Mouse (Mus musculus): Measurements from ENCODE around the gene Poglut1. TPM values are rescaled to one million over a fixed set of nuclear protein-coding genes. Genes with fewer than 3 reads are reported as not detected.

The Poglut1 gene
- polyA plus RNA-seq, 1 experiment from 2014 or later = 80.8 TPM

DNA sequence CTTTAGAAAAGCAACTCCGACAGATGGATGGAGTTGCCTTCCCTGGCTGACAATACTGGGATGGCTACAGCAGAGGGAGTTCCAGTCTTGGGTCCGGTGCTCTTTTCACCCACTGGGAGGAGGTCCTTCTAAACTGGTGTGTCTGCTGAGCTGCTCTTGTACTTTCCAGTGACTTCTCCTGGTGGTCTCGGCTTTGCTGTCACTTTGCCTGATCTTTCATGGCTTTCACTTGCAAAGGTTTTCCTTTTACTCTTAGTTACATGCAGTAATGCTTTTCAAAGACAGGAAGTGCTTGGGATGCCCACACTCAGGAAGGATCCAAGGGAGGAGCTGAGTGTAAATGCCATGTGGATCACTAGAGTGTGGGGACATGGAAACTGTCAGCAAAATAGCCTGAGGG lies 41.4 kb upstream of the Poglut1 start:
- no peaks in the 10 kb centered on the region for H3K9me3 ChIP-seq (replicated peaks; ENCODE audit: control insufficient read depth, low read length)
- DNase-seq (ENCODE audit: low spot score) (no peak), ATAC-seq (replicated peaks; ENCODE audit: insufficient number of reproducible peaks, low FRiP score, low TSS enrichment, low read depth) (no peak)
- no peak overlapping the region for H3K4me2 ChIP-seq (ENCODE audit: low read depth, low read length)
- H3K9ac ChIP-seq (replicated peaks; ENCODE audit: low read length) = no peak overlapping the region
- WGBS = 72% methylated on average over 3 of the region's 3 CpGs
- no peaks in the 10 kb centered on the region; the same call in 1 of the 2 replicates for H3K36me3 ChIP-seq (replicated peaks; ENCODE audit: control insufficient read depth, insufficient read depth, low read depth, low read length)
- no peaks in the 10 kb centered on the region for H3K4me1 ChIP-seq (ENCODE audit: control insufficient read depth, insufficient read depth, low read length)
- no peaks in the 10 kb centered on the region for H3K27me3 ChIP-seq (ENCODE audit: control insufficient read depth, insufficient read depth, low read length)
- no peak overlapping the region for H3K4me3 ChIP-seq (ENCODE audit: low read depth, low read length)
- no peak overlapping the region for H3K27ac ChIP-seq (replicated peaks; ENCODE audit: low read depth, low read length)

DNA sequence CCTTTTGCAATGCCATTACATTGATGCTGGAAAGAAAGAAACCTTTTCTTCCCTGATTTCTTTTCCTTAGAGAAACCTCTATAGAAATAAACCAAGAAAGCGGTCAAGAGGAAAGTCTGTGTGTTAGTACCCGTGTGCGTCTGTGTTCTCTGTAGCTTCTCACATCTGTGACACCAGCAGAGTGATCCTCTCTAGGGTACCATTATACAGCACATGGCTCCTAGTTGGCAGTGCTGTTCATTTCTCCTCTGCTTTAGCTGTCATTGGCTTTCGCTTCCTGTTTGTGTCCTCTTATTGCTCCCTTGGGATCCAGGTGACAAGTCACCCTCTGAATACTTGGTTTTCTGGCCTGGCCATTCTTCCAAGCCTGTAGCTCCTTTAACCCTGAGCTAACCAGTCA lies 37.5 kb upstream of the Poglut1 start:
- H3K9me3 ChIP-seq (replicated peaks; ENCODE audit: control insufficient read depth, low read length) = no peaks in the 10 kb centered on the region
- ATAC-seq (replicated peaks; ENCODE audit: insufficient number of reproducible peaks, low FRiP score, low TSS enrichment, low read depth) (no peak), DNase-seq (ENCODE audit: low spot score) (no peak)
- H3K27me3 ChIP-seq (ENCODE audit: control insufficient read depth, insufficient read depth, low read length) = no peaks in the 10 kb centered on the region
- H3K4me1 ChIP-seq (ENCODE audit: control insufficient read depth, insufficient read depth, low read length) = no peaks in the 10 kb centered on the region
- no peak overlapping the region for H3K4me2 ChIP-seq (ENCODE audit: low read depth, low read length)
- H3K27ac ChIP-seq (replicated peaks; ENCODE audit: low read depth, low read length) = no peak overlapping the region
- 88% methylated on average over 4 of the region's 4 CpGs for WGBS
- H3K4me3 ChIP-seq (ENCODE audit: low read depth, low read length) = no peak overlapping the region
- H3K9ac ChIP-seq (replicated peaks; ENCODE audit: low read length) = no peak overlapping the region
- peaks cover 13% of the 10 kb centered on the region for H3K36me3 ChIP-seq (replicated peaks; ENCODE audit: control insufficient read depth, insufficient read depth, low read depth, low read length)

DNA sequence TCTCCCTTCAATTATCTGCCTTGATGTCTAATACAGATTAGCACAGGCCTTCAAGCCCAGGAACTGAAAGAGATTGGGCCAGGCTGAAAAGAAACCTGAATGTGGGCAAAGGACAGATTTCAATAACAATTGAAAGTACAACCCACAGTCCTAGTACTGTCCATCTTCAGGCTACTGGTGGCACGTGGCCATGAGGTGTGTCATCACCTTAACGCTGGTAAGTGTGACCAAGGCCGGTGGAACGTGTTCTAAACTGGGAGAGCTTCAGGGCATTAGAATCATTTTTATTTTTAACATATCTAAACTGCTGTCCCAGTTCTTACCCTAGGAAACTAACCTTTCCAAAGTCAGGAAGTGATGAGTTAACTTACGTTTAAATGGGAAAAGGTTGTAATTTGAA lies 37.1 kb upstream of the Poglut1 start:
- Histone ChIP-seq H3K4me1 (ENCODE audit: control insufficient read depth, insufficient read depth, low read length) (no peaks in the 10 kb centered on the region), H3K27ac (replicated peaks; ENCODE audit: low read depth, low read length) (no peak overlapping the region), H3K36me3 (replicated peaks; ENCODE audit: control insufficient read depth, insufficient read depth, low read depth, low read length) (peaks cover 14% of the 10 kb centered on the region), H3K9ac (replicated peaks; ENCODE audit: low read length) (no peak overlapping the region), H3K4me3 (ENCODE audit: low read depth, low read length) (no peak overlapping the region), H3K27me3 (ENCODE audit: control insufficient read depth, insufficient read depth, low read length) (no peaks in the 10 kb centered on the region), H3K4me2 (ENCODE audit: low read depth, low read length) (no peak overlapping the region), H3K9me3 (replicated peaks; ENCODE audit: control insufficient read depth, low read length) (no peaks in the 10 kb centered on the region)
- 92% methylated on average over 5 of the region's 5 CpGs for WGBS
- ATAC-seq (replicated peaks; ENCODE audit: insufficient number of reproducible peaks, low FRiP score, low TSS enrichment, low read depth) (no peak), DNase-seq (ENCODE audit: low spot score) (no peak)

DNA sequence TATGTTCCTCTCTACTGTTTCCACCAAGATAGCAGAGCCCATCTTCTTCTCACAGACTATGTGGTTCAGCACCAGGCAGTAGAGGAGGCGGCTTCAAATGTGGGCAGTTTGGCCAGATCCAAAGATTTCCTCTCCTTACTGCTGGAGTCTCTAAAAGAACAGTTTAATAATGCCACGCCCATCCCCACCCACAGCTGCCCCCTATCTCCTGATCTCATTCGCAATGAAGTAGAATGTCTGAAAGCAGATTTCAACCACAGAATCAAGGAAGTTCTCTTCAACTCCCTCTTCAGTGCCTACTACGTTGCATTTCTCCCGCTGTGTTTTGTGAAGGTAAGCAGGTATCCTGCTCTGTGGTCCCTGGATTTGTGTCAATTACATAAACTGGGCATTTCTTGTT lies 35.1 kb upstream of the Poglut1 start:
- ATAC-seq (replicated peaks; ENCODE audit: insufficient number of reproducible peaks, low FRiP score, low TSS enrichment, low read depth) (no peak), DNase-seq (ENCODE audit: low spot score) (no peak)
- Histone ChIP-seq H3K4me2 (ENCODE audit: low read depth, low read length) (no peak overlapping the region), H3K9me3 (replicated peaks; ENCODE audit: control insufficient read depth, low read length) (no peaks in the 10 kb centered on the region), H3K27me3 (ENCODE audit: control insufficient read depth, insufficient read depth, low read length) (no peaks in the 10 kb centered on the region), H3K4me3 (ENCODE audit: low read depth, low read length) (no peak overlapping the region), H3K27ac (replicated peaks; ENCODE audit: low read depth, low read length) (no peak overlapping the region), H3K4me1 (ENCODE audit: control insufficient read depth, insufficient read depth, low read length) (no peaks in the 10 kb centered on the region), H3K9ac (replicated peaks; ENCODE audit: low read length) (no peak overlapping the region), H3K36me3 (replicated peaks; ENCODE audit: control insufficient read depth, insufficient read depth, low read depth, low read length) (peaks cover 15% of the 10 kb centered on the region)
- WGBS = 87% methylated on average over 5 of the region's 5 CpGs

DNA sequence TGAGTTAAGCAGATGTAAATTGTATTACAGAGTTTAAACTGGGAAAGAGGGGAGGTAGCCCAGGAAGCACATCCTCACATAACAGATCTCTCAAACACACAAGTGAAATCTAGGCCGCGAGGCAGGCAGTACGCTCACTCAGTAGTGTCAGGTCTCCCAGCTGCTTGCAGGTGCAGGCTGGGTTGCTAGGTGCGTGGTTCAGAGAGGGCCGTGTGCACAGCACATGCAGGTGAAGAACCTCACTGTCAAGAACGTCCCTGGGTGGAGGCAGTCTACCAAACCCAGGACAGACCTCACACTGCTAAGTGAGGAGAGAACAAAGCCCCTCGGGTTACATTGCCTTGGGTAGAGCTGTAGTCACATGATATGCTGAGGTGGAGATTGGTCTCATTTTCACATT lies 34.7 kb upstream of the Poglut1 start:
- H3K9ac ChIP-seq (replicated peaks; ENCODE audit: low read length) = no peak overlapping the region
- no peak for ATAC-seq (replicated peaks; ENCODE audit: insufficient number of reproducible peaks, low FRiP score, low TSS enrichment, low read depth)
- H3K4me2 ChIP-seq (ENCODE audit: low read depth, low read length) = no peak overlapping the region
- H3K4me3 ChIP-seq (ENCODE audit: low read depth, low read length) = no peak overlapping the region
- DNase-seq (ENCODE audit: low spot score) = no peak
- no peaks in the 10 kb centered on the region for H3K9me3 ChIP-seq (replicated peaks; ENCODE audit: control insufficient read depth, low read length)
- H3K36me3 ChIP-seq (replicated peaks; ENCODE audit: control insufficient read depth, insufficient read depth, low read depth, low read length) = peaks cover 15% of the 10 kb centered on the region
- 90% methylated on average over 7 of the region's 7 CpGs for WGBS
- no peaks in the 10 kb centered on the region for H3K27me3 ChIP-seq (ENCODE audit: control insufficient read depth, insufficient read depth, low read length)
- H3K27ac ChIP-seq (replicated peaks; ENCODE audit: low read depth, low read length) = no peak overlapping the region
- no peaks in the 10 kb centered on the region for H3K4me1 ChIP-seq (ENCODE audit: control insufficient read depth, insufficient read depth, low read length)

DNA sequence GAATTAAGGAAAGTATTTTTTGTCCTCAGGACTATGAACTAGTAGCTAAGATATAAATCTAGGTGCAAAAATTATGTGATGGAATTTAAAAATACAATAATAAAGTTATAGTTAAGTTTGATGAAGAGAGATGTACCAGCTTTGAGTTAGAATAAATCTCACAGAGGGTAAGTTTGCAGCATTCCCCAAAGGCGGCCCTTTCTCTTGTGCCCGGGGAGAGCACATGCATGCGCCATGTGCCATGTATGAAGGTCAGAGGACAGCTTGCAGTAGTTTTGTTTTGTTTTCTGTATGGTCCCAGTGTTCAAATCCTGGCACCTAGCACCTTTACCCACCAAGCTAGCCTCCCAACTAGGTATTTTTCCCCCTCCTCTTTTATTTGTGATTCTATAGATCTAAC lies 21.4 kb upstream of the Poglut1 start:
- ATAC-seq (replicated peaks; ENCODE audit: insufficient number of reproducible peaks, low FRiP score, low TSS enrichment, low read depth) (no peak), DNase-seq (ENCODE audit: low spot score) (no peak)
- Histone ChIP-seq H3K4me2 (ENCODE audit: low read depth, low read length) (no peak overlapping the region), H3K27ac (replicated peaks; ENCODE audit: low read depth, low read length) (no peak overlapping the region), H3K9ac (replicated peaks; ENCODE audit: low read length) (no peak overlapping the region), H3K36me3 (replicated peaks; ENCODE audit: control insufficient read depth, insufficient read depth, low read depth, low read length) (peaks cover 7% of the 10 kb centered on the region), H3K9me3 (replicated peaks; ENCODE audit: control insufficient read depth, low read length) (no peaks in the 10 kb centered on the region), H3K4me3 (ENCODE audit: low read depth, low read length) (no peak overlapping the region), H3K4me1 (ENCODE audit: control insufficient read depth, insufficient read depth, low read length) (no peaks in the 10 kb centered on the region), H3K27me3 (ENCODE audit: control insufficient read depth, insufficient read depth, low read length) (no peaks in the 10 kb centered on the region)
- 96% methylated on average over 3 of the region's 3 CpGs for WGBS

DNA sequence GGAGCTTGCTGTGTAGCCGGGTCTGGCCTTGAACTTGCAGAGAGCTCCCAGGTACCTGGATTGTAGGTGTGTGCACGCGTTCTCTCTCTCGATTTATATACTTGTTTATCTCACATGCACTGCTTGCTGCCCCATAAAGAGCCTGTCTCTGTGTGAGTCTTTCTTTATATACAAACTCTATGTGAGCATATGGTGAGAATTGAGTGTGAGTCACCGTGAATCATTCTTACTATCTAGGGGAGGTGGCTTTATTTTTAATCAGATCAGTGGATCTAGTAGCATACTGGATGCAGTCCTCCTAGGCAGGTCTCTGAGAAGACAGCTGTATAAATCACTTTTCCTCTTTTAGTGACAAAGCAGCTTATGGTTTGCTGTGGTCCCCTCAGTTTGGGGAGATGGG lies 18.1 kb upstream of the Poglut1 start:
- DNase-seq (ENCODE audit: low spot score) (no peak), ATAC-seq (replicated peaks; ENCODE audit: insufficient number of reproducible peaks, low FRiP score, low TSS enrichment, low read depth) (no peak)
- H3K36me3 ChIP-seq (replicated peaks; ENCODE audit: control insufficient read depth, insufficient read depth, low read depth, low read length) = peaks cover 4% of the 10 kb centered on the region
- H3K4me2 ChIP-seq (ENCODE audit: low read depth, low read length) = no peak overlapping the region
- H3K4me1 ChIP-seq (ENCODE audit: control insufficient read depth, insufficient read depth, low read length) = no peaks in the 10 kb centered on the region; the same call in 1 of the 2 replicates
- no peaks in the 10 kb centered on the region for H3K9me3 ChIP-seq (replicated peaks; ENCODE audit: control insufficient read depth, low read length)
- H3K9ac ChIP-seq (replicated peaks; ENCODE audit: low read length) = no peak overlapping the region
- no peak overlapping the region for H3K27ac ChIP-seq (replicated peaks; ENCODE audit: low read depth, low read length)
- no peak overlapping the region for H3K4me3 ChIP-seq (ENCODE audit: low read depth, low read length)
- H3K27me3 ChIP-seq (ENCODE audit: control insufficient read depth, insufficient read depth, low read length) = no peaks in the 10 kb centered on the region
- WGBS = 95% methylated on average over 5 of the region's 5 CpGs

DNA sequence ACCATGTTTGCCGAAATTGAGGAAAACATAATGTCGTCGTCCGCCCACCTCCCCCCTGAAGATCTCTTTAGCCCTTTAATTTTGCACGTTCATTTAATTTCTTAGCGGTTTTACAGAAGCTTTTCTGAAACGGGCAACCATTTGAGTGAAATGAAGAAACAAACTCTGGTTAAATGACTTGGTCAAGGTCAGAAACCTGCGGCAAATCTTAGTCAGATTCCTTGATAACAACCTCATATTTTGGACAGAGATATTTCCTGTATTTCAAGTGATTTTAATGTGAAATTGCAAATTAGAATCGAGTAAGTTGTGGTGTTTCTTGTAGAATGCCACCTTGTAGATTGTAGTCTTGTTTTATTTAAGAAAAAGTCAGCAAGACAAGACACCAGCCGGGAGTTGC lies 13.5 kb upstream of the Poglut1 start:
- H3K4me2 ChIP-seq (ENCODE audit: low read depth, low read length) = peak overlapping the region; percentile 39
- H3K4me1 ChIP-seq (ENCODE audit: control insufficient read depth, insufficient read depth, low read length) = no peaks in the 10 kb centered on the region; the same call in 1 of the 2 replicates
- DNase-seq (ENCODE audit: low spot score) (no peak), ATAC-seq (replicated peaks; ENCODE audit: insufficient number of reproducible peaks, low FRiP score, low TSS enrichment, low read depth) (no peak)
- WGBS = 34% methylated on average over 10 of the region's 10 CpGs
- peak overlapping the region; percentile 69 for H3K4me3 ChIP-seq (ENCODE audit: low read depth, low read length)
- H3K36me3 ChIP-seq (replicated peaks; ENCODE audit: control insufficient read depth, insufficient read depth, low read depth, low read length) = no peaks in the 10 kb centered on the region
- no peaks in the 10 kb centered on the region for H3K27me3 ChIP-seq (ENCODE audit: control insufficient read depth, insufficient read depth, low read length)
- no peak overlapping the region for H3K27ac ChIP-seq (replicated peaks; ENCODE audit: low read depth, low read length)
- H3K9me3 ChIP-seq (replicated peaks; ENCODE audit: control insufficient read depth, low read length) = no peaks in the 10 kb centered on the region
- H3K9ac ChIP-seq (replicated peaks; ENCODE audit: low read length) = peak overlapping the region; percentile 74

Measured in embryonic facial prominence, embryonic 11.5 days (tissue).